Comparison of ENCODE assay signal across 10 mouse cellular contexts in the genomic region with DNA sequence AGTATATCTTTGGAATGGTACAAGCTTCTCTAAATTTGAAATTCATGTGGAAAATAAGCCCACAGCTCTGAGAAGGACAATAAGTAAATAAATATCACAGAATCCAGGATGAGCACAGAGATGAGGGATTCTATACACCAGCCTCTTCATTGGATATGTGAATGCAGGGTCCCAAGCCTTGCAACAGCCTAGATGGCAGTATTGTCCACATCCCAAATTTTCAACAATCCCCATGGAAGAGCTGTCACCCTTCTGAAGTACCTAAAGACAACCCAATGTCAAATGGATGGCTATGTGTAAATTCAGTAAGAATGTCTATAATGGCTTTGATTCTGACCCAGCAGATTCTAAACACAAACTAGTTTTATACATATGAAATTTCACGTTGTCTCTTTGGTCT. TPM values are rescaled to one million over a fixed set of nuclear protein-coding genes. Genes with fewer than 3 reads are reported as not detected.
DNase-seq lines count a peak whose midpoint lies in the region; ATAC-seq and TF ChIP-seq lines count a peak whose summit lies in the region.
"Had no signal": no experiment of that assay in that cellular context is flagged by ENCODE, and none has a peak within 500 bp of the region (broad histone marks: within the 10 kb centered on the region; RNA-seq: fewer than 3 reads in every experiment).

No protein-coding gene starts in this region.

- TF ChIP-seq POLR2A in brain, embryonic 14.5 days (IDR thresholded peaks at IDR 0.05; ENCODE audit: borderline replicate concordance, extremely low read depth, insufficient read depth, insufficient read length, poor library complexity, severe bottlenecking) = no peak

- no peak overlapping the region for H3K27ac ChIP-seq in kidney, embryonic 14.5 days (ENCODE audit: low read depth, low read length)
- no peak overlapping the region for H3K27ac ChIP-seq in hindbrain, embryonic 10.5 days
- H3K27ac ChIP-seq in midbrain, embryonic 14.5 days (replicated peaks; ENCODE audit: low read depth, low read length) = peak overlapping the region; percentile 70; the same call in 1 of the 2 replicates

- H3K4me3 ChIP-seq in kidney, embryonic 14.5 days (ENCODE audit: low read length) = peak overlapping the region; percentile 56
- peak overlapping the region; percentile 69; the same call in 1 of the 2 replicates for H3K4me3 ChIP-seq in hindbrain, embryonic 10.5 days
- H3K4me3 ChIP-seq in midbrain, embryonic 14.5 days (replicated peaks; ENCODE audit: low read depth, low read length) = peak overlapping the region; percentile 69

- H3K36me3 ChIP-seq in kidney, embryonic 14.5 days (ENCODE audit: control insufficient read depth, insufficient read depth, low read length) = no peaks in the 10 kb centered on the region
- H3K36me3 ChIP-seq in hindbrain, embryonic 10.5 days = no peaks in the 10 kb centered on the region
- no peaks in the 10 kb centered on the region for H3K36me3 ChIP-seq in midbrain, embryonic 14.5 days (ENCODE audit: control insufficient read depth, insufficient read depth, low read length)

- peak overlapping the region; percentile 68; the same call in 1 of the 2 replicates for H3K9ac ChIP-seq in kidney, embryonic 14.5 days (ENCODE audit: low read depth, low read length)
- H3K9ac ChIP-seq in midbrain, embryonic 14.5 days (replicated peaks; ENCODE audit: low read length) = peak overlapping the region; percentile 78

- peak; percentile 37; the same call in 1 of the 2 replicates for TF ChIP-seq CTCF in brain, embryonic 14.5 days (IDR thresholded peaks at IDR 0.05; ENCODE audit: borderline replicate concordance, extremely low read depth, insufficient read depth, insufficient read length)

- DNase-seq in kidney, postnatal 36 days = no peak
- DNase-seq in brain, embryonic 14.5 days (ENCODE audit: low read depth) = peak; percentile 77
- no peak for DNase-seq in hindbrain, embryonic 10.5 days (ENCODE audit: low spot score)
- peak; percentile 69 for DNase-seq in midbrain, embryonic 14.5 days
- no peak for DNase-seq in ovary, adult 18-20 months (ENCODE audit: low spot score)
- DNase-seq in gastrocnemius, postnatal 14 days = no peak
- no peak for DNase-seq in kidney, postnatal 14 days
- DNase-seq: lung, postnatal 4 days; right cerebral cortex, postnatal 14 days had no signal

- WGBS in kidney, embryonic 14.5 days = 40% methylated on average over 1 of the region's 1 CpGs
- WGBS in hindbrain, embryonic 10.5 days = 65% methylated on average over 1 of the region's 1 CpGs
- WGBS in midbrain, embryonic 14.5 days = 58% methylated on average over 1 of the region's 1 CpGs

- no peaks in the 10 kb centered on the region for H3K4me1 ChIP-seq in kidney, embryonic 14.5 days (ENCODE audit: control insufficient read depth, insufficient read depth, low read length)
- H3K4me1 ChIP-seq in hindbrain, embryonic 10.5 days (replicated peaks) = peaks cover 26% of the 10 kb centered on the region
- 0 out of 2 replicates have a peak, but pooled peaks cover 2% of the 10 kb centered on the region for H3K4me1 ChIP-seq in midbrain, embryonic 14.5 days (ENCODE audit: control insufficient read depth, insufficient read depth, low read length)

- H3K27me3 ChIP-seq in kidney, embryonic 14.5 days (ENCODE audit: control insufficient read depth, insufficient read depth, low read length) = no peaks in the 10 kb centered on the region
- peaks cover 17% of the 10 kb centered on the region for H3K27me3 ChIP-seq in hindbrain, embryonic 10.5 days (ENCODE audit: insufficient read depth, poor library complexity, severe bottlenecking)
- H3K27me3 ChIP-seq in midbrain, embryonic 14.5 days (ENCODE audit: control insufficient read depth, insufficient read depth, low read length) = no peaks in the 10 kb centered on the region

- no peak for ATAC-seq in kidney, embryonic 14.5 days (ENCODE audit: low FRiP score, low TSS enrichment)
- no peak for ATAC-seq in midbrain, embryonic 14.5 days (ENCODE audit: low FRiP score, low TSS enrichment)

- intact Hi-C loops in gastrocnemius, postnatal 14 days (cut with DNase I; ENCODE audit: low total_unique reads) = no loop called here

- H3K9me3 ChIP-seq in kidney, embryonic 14.5 days (ENCODE audit: control insufficient read depth, low read length) = no peaks in the 10 kb centered on the region
- no peaks in the 10 kb centered on the region for H3K9me3 ChIP-seq in hindbrain, embryonic 10.5 days
- no peaks in the 10 kb centered on the region for H3K9me3 ChIP-seq in midbrain, embryonic 14.5 days (ENCODE audit: control insufficient read depth, low read length)

- H3K4me2 ChIP-seq in kidney, embryonic 14.5 days (replicated peaks; ENCODE audit: low read depth, low read length) = peak overlapping the region; percentile 70
- peak overlapping the region; percentile 91 for H3K4me2 ChIP-seq in midbrain, embryonic 14.5 days (ENCODE audit: low read length)

RNA-seq across cellular contexts. Expression of a gene that starts 3.1 kb away (rescaled TPM):
- polyA plus RNA-seq in kidney, embryonic 14.5 days (2014; fragmentation: Nextera tagmentation; extraction: Ambion mirVana) = 85.6 and 140 TPM in 2 replicates
- polyA plus RNA-seq in brain, embryonic 14.5 days (2012; rRNA removed) = 66.8 and 101 TPM in 2 replicates
- 16.7 and 21.9 TPM in 2 replicates for polyA plus RNA-seq in hindbrain, embryonic 10.5 days (2016; fragmentation: Nextera tagmentation; extraction: Ambion mirVana)
- 85.1 and 123 TPM in 2 replicates for polyA plus RNA-seq in midbrain, embryonic 14.5 days (2014; fragmentation: Nextera tagmentation; extraction: Ambion mirVana)
- total RNA-seq in gastrocnemius, postnatal 14 days (2021) = 1 to 10 TPM; 2.0 to 4.2 TPM

Comparison
In these comparisons a context has a peak if more than half of its experiments do, and no peak if none do; other contexts are left out.
1. DNase-seq: peak in brain, embryonic 14.5 days (single experiment) and midbrain, embryonic 14.5 days (single experiment); none in kidney, postnatal 36 days (0 of 2), hindbrain, embryonic 10.5 days (single experiment), ovary, adult 18-20 months (single experiment), gastrocnemius, postnatal 14 days (single experiment) and kidney, postnatal 14 days (single experiment).
2. Peak in every context shown above with its lines, with median percentiles within 50 percentile points of each other: H3K4me3 ChIP-seq.